Mouse (Mus musculus) forebrain, embryonic 14.5 days (tissue): ENCODE data around the gene Bace2. TPM values are rescaled to one million over a fixed set of nuclear protein-coding genes. Genes with fewer than 3 reads are reported as not detected.

Source experiments
- ATAC-seq: fragments of 200-750 bp; cut with Nextera tagmentation; 2 replicates; pipeline ENCODE4 v1.8.0; 2017; ENCODE audit warnings: mild to moderate bottlenecking, moderate library complexity
- DNase-seq: peaks from one replicate; pipeline ENCODE4 v3.0.0-alpha.2; 2015; ENCODE audit warnings: low spot score
- H3K27ac ChIP-seq: fragments of 300-500 bp; sonication (generic); 2 replicates; pipeline ENCODE4 v1.5.1; 2014; ENCODE audit warnings: low read depth, mild to moderate bottlenecking, control low read depth, low read length, moderate library complexity
- H3K27me3 ChIP-seq: fragments of 300-500 bp; sonication (generic); replicated peaks from 2 replicates; pipeline ENCODE4 v1.6.1; 2014; ENCODE audit warnings: low read length, control low read depth, mixed read lengths; ENCODE audit not compliant: control insufficient read depth, insufficient read depth
- H3K36me3 ChIP-seq: fragments of 300-500 bp; sonication (generic); 2 replicates; pipeline ENCODE4 v1.6.1; 2014; ENCODE audit warnings: low read length, control low read depth; ENCODE audit not compliant: control insufficient read depth, insufficient read depth
- H3K4me1 ChIP-seq: fragments of 300-500 bp; sonication (generic); 2 replicates; pipeline ENCODE4 v1.6.1; 2014; ENCODE audit warnings: antibody characterized with exemption, low read length, control low read depth; ENCODE audit not compliant: control insufficient read depth, insufficient read depth
- H3K4me2 ChIP-seq: fragments of 300-500 bp; sonication (generic); 2 replicates; pipeline ENCODE4 v1.6.1; 2014; ENCODE audit warnings: mild to moderate bottlenecking, control low read depth, low read length
- H3K4me3 ChIP-seq: fragments of 300-500 bp; sonication (generic); 2 replicates; pipeline ENCODE4 v1.5.1; 2014; ENCODE audit warnings: low read depth, low read length, control low read depth
- H3K9ac ChIP-seq: fragments of 300-500 bp; sonication (generic); 2 replicates; pipeline ENCODE4 v1.6.1; 2014; ENCODE audit warnings: mild to moderate bottlenecking, low read length, control low read depth, moderate library complexity
- H3K9me3 ChIP-seq: fragments of 300-500 bp; sonication (generic); replicated peaks from 2 replicates; pipeline ENCODE4 v1.6.1; 2016; ENCODE audit warnings: low read length, control low read depth, mixed read lengths; ENCODE audit not compliant: control insufficient read depth
- whole genome bisulfite sequencing: fragments of 180-500 bp; shearing (Covaris S2); extraction: QIAGEN DNeasy Blood & Tissue Kit; methylation state at CpG from one replicate; pipeline ENCODE4 v1.1.7; 2014; 5-methylcytosine and 5-hydroxymethylcytosine counted together
- polyA plus RNA-seq: library from polyadenylated mRNA; unstranded; fragments of >200 nt; fragmentation: Nextera tagmentation; extraction: Ambion mirVana; gene quantifications from 2 replicates; pipeline ENCODE4 v1.2.1, GENCODE M21; 2014

The Bace2 gene
- polyA plus RNA-seq, 1 experiment from 2014 or later: 1.8 TPM

GRCm38 (mm10) chr16:97475581-97475980 is 119.0 kb downstream of the Bace2 start:
- 92% methylated on average over 3 of the region's 3 CpGs for WGBS
- H3K4me2 ChIP-seq: no peak overlapping the region
- H3K4me1 ChIP-seq: no peaks in the 10 kb centered on the region
- H3K4me3 ChIP-seq: no peak overlapping the region
- H3K27me3 ChIP-seq: no peaks in the 10 kb centered on the region
- no peaks in the 10 kb centered on the region for H3K9me3 ChIP-seq
- no peak overlapping the region for H3K27ac ChIP-seq
- DNase-seq: no peak
- no peak overlapping the region for H3K9ac ChIP-seq
- no peaks in the 10 kb centered on the region for H3K36me3 ChIP-seq
- ATAC-seq: no peak

- Histone ChIP-seq H3K27ac (no peak overlapping the region), H3K9me3 (no peaks in the 10 kb centered on the region), H3K36me3 (no peaks in the 10 kb centered on the region), H3K27me3 (no peaks in the 10 kb centered on the region), H3K9ac (no peak overlapping the region), H3K4me2 (no peak overlapping the region), H3K4me1 (no peaks in the 10 kb centered on the region), H3K4me3 (no peak overlapping the region)
- ATAC-seq: no peak
- WGBS: 84% methylated on average over 1 of the region's 1 CpGs
- no peak for DNase-seq
Observed at GRCm38 (mm10) chr16:97476524-97476923, 120.0 kb downstream of the Bace2 start.

- H3K4me2 ChIP-seq: no peak overlapping the region
- no peaks in the 10 kb centered on the region for H3K27me3 ChIP-seq
- no peak overlapping the region for H3K9ac ChIP-seq
- H3K36me3 ChIP-seq: no peaks in the 10 kb centered on the region
- ATAC-seq (no peak), DNase-seq (no peak)
- WGBS: 83% methylated on average over 2 of the region's 2 CpGs
- no peak overlapping the region for H3K4me3 ChIP-seq
- H3K4me1 ChIP-seq: no peaks in the 10 kb centered on the region
- H3K9me3 ChIP-seq: no peaks in the 10 kb centered on the region
- no peak overlapping the region for H3K27ac ChIP-seq
Observed at GRCm38 (mm10) chr16:97478655-97479054, 122.1 kb downstream of the Bace2 start.

GRCm38 (mm10) chr16:97492369-97492768 is 135.8 kb downstream of the Bace2 start:
- H3K36me3 ChIP-seq: no peaks in the 10 kb centered on the region
- ATAC-seq (no peak), DNase-seq (no peak)
- no peak overlapping the region for H3K27ac ChIP-seq
- no peaks in the 10 kb centered on the region for H3K4me1 ChIP-seq
- WGBS: 93% methylated on average over 1 of the region's 1 CpGs
- no peak overlapping the region for H3K9ac ChIP-seq
- no peaks in the 10 kb centered on the region for H3K27me3 ChIP-seq
- no peaks in the 10 kb centered on the region for H3K9me3 ChIP-seq
- no peak overlapping the region for H3K4me2 ChIP-seq
- no peak overlapping the region for H3K4me3 ChIP-seq

Other genes starting within 250 kb of the Bace2 start
- 8.2 and 9.3 TPM in 2 replicates for gene Dscam, start 186.0 kb upstream of the Bace2 start, polyA plus RNA-seq
- gene Mx1, start 106.2 kb downstream of the Bace2 start, polyA plus RNA-seq: not detected in 2 replicates
- not detected in 2 replicates for gene Fam3b, start 158.1 kb downstream of the Bace2 start, polyA plus RNA-seq